Mouse (Mus musculus) cerebellum, adult 2 months (tissue): ENCODE measurements around the gene Cstad.

Experiments used
- CTCF ChIP-seq: fragments of 200-500 bp; IDR thresholded peaks from 2 replicates; pipeline ENCODE4 v1.5.1; 2011; ENCODE audit warnings: low read depth, mild to moderate bottlenecking, control low read depth, low read length, moderate library complexity, borderline replicate concordance; ENCODE audit not compliant: insufficient read depth
- POLR2A ChIP-seq: fragments of 200-500 bp; IDR thresholded peaks from 2 replicates; pipeline ENCODE4 v1.6.1; 2011; ENCODE audit warnings: low read length, control low read depth, borderline replicate concordance; ENCODE audit not compliant: insufficient read depth

GRCm38 (mm10) chr2:30600291-30600690 is 5.5 kb downstream of the Cstad start:
- TF ChIP-seq CTCF (no peak), POLR2A (no peak)
